Mouse (Mus musculus): ENCODE results near the gene Cpeb1.

Cpeb1 gene

DNA sequence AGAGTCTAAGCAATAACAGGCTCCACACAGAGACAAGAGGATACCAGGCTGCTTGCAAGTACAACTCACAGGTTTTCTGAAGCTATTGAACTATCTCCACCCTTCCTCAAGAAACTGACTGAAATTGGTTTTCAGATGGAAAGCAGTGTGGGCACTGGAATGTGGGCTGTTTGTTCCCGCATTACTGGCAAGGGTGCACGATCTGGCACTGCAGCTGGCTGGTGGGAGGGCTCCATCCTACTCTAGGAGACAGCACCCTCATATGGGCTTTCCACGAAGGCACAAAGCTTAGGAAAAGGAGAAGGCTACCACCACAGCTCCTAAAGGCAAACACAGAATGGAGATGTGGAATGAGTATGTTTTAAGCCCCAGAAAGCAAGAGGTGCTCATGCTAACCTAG lies 85.5 kb downstream of the Cpeb1 start:
- no peak for DNase-seq

DNA sequence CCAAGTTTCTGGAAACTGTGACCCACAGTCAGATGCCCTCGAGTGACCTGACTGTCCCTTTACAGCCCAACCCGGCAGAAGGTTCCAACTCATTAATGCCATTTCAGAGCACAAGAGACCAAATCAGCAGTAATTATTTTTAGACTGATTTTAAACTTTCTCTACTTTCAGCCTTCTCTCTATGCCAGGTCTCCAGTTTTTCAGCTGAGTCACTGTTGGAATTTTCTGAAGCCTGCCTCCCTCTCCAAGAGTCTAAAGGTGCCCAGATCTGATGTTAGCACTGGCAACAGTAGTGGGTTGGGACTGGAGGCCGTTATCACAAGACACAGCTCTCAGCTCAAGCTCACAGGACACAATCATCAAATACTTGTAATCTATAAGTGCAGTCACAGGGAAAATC lies 87.3 kb downstream of the Cpeb1 start:
- no peak for DNase-seq

DNA sequence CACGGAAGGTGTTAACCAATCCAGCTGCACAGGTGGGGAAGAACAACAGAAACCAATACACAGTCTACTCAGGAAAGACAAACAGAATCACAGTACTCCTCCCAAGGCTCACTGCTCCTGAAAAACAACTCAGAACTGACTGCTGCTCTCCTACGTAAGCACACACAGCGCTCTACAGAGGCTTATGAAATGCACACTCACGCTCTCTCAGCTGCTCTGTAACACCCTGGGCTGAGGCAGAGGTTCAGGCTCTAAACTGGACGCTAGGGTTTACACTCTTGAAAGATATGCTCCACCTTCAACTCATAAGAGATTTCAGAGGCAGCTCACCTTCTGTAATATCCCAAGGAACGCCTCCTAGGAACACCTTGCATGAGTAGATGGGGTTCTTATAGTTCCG lies 98.3 kb downstream of the Cpeb1 start:
- no peak for DNase-seq

DNA sequence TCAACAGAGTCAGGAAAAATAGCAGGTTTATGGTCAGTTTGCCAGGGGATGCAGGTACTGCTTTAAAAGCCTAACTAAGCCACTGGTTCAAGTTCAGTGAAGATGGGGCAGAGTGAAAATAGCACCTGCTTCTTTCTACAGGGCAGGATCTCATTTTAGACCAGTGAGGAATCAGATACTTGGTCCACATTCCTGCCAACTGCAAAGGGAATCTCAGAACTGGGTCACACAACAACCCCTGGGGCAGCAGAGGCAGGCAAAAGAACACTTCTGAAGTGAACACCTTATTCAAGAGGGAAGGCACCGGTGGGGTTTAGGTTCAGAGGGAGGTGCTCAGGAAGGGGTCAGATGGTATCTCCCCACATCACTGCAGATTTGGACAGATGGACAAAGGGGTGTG lies 98.9 kb downstream of the Cpeb1 start:
- DNase-seq: no peak

DNA sequence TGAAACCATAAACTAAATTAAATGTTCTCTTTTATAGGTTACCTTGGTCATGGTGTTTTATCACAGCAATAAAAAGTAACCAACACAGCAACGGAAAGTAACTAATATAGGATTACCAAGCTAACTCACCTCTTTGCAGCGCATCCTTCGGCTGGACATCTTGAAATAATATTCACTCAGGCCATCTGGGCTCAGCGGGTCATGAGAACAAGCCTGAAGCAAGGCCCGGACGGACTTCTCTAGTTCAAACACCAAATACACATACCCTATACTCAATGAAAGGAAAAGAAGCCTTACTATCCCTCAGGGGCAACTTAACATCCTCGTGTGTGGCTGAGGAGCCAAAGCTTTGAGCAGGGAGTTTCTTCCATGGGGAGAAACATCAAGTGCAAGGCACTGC lies 99.5 kb downstream of the Cpeb1 start:
- no peak for DNase-seq

DNA sequence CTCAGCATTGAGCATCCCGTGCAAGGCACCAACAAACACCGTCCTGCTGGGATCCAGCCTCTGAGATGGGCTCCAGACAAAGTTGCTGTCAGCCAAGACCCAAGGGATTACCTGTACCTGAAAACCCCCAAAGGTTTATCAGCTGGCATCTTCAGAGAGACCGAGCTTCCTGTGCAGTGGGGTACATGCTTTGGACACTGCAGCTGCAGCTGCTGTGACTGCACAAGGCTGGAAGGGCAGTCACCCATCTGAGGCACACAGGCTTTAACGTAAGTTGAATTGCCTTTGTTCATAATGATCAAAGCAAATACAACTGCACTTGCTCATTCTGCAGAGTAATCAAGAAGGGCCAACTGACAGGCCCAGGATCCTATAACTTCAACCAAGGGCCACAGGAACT lies 103.4 kb downstream of the Cpeb1 start:
- no peak for DNase-seq

DNA sequence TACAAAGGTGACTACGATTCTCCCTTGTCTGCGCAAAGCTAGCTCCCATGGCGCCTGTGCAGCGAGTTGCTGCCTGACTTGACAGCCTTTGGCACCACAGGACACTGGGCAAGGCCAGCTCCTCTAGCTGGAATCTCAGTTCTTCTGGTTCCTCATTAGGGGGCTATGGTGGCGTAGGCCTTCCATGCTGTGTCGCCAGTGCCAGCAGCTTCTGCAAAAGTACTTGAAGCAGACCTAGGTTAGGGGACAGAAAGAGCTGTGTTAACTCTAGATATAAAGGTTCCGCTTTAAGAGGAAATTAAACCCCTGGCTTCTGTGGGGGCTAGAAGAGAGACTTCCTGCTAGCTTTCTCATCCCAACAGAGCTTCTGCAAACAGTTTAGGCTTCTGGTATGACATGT lies 107.1 kb downstream of the Cpeb1 start:
- DNase-seq: no peak

DNA sequence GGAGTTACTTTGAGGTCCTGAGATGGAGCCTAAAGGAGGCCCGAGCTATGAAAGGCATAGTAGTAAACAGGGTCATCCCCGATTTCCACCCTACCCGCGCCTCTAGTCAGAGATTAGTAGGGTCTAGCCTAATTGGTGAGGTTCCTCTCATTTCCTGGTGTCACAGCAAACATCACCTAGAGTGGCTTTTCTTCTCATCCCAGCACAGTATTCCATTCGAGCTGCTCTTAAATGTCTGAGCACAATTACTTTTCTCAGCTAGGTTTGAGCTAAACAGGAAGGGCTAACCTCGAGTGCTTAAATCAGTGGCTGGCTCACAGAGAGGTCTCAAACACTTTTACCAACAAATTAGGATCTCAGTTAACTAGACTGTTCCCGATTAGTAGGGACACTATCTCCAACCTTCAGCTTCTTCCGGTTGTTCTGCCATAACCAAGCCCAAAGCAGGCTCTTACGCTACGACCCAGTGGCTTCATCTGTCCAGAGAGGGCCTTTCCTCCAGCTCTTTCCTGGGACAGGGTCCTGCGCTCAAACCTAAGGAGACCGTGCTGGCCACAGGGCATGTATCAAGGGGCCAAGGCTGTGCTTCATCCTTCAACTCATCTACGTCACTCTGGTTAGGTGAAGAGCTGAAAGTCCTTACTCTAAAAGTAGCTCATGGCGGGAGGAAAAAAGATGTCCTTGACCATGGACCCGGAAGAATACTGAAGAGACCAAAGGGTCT lies 109.7 kb downstream of the Cpeb1 start:
- DNase-seq: no peak

DNA sequence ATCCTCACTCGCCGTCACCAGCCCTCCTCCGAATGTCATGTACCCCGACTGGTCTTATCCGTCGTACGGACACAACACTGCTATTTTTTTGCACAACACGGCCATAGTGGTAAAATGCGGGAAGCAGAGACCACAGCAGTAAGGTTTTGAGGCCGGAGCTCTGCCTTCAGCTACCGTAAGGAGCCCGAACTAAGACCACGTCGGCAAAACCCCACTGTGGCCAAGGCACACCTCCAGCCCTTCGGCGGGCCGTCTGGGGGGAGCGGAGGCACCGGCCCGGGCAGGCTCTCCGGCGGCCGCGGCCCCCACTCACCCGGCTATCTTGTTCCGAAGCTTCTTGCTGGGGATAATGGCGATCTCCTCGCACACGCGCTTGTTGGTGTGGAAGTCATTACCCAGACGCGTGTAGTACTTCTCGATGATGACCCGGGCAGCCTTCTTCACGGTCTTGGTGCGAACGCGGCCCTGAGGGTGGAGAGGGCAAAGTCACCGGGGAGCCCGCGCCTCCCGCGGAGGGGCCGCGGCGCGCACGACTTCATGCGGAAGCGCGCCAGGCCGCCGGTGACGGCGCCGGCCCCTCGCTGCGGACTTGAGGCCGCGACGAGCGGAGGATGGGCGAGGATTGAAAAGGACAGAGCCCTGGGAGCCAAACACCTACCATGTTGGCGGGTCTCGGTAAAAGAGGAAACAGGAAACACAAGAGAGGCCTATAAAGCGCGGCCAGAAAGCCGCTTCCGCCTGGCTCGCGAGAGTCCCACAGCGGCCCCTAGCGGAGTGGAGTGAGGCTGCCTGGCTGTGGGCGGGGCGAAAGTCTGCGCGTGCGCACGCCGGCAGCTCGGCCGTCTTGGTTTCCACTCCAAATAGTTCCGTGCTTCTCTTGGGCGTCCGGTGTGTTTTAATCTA lies 110.5 kb downstream of the Cpeb1 start, which contains the start of gene Rps17:
Rps17 (minus strand) TSS at position 711 of the 903 bp plus-strand sequence.
- peak; percentile 87 to 99 for DNase-seq

DNA sequence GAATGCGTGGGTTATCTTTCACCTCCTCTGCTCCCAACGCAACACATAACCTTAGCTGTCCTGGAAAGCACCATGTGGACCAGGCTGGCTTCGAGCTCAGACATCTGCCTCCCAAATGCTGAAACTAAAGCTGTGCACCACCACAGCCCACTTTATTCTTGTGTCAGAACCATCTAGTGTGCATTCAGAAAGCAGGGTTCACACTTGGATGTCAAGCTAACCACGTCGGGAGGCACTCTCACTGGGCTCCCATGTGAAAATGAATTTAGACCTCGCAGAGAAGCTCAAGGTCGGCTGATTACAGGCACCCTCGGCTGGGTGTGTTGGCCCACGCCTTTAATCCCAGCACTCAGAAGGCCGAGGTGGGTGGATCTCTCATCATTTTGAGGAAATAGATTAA lies 111.4 kb downstream of the Cpeb1 start:
- DNase-seq: no peak

DNA sequence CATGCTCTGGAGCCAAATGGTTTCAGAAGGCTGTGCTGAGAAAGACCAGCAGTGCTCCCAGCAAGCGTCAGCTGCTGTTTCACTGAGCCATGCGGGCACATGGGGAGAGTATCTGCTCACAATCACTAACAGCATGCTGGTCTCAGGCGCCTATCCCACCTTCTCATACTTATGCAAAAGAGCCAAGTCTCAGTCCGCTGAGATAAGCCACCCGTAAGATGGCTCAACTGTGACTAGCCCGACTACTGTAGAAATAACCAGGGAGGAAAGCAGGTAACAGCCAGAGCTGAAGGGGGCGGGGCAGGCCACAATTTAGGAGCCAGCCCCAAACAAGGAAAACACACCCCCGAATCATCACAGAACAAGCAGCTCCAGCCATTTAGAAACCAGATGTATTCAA lies 111.9 kb downstream of the Cpeb1 start:
- no peak for DNase-seq

DNA sequence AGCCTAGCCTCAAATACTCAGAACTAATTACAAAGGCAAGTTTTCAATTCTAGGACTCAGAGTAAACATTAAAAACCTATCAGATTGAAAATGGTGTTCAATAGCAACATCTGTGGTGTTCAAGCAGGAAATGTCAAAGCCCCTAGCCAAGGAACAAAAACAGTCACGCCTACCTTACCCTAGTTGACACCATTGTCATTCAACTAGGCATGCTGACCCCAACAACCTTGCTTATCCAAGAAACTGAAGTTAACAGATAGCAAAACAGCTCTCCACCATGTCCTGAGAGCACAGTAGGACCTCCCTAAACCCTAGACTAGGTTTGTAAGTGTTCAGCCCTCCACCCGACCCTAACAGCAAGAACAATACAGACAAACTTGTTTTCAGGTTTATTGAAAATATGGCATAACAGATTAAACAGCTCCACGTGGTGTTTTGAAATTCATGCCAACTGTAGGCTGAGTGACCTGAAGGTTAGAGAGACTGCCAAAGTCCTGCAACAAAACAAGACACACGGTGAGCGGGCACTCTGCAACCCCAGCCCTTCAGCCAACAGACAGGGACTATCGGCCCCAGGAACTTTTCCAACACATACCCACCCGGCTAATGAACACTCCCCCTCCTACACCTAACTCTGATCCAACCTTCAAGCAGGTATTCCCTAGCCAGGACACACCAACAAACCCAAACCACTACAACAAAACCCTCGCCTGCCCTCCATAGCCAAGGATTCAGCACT lies 112.7 kb downstream of the Cpeb1 start:
- DNase-seq: no peak

DNA sequence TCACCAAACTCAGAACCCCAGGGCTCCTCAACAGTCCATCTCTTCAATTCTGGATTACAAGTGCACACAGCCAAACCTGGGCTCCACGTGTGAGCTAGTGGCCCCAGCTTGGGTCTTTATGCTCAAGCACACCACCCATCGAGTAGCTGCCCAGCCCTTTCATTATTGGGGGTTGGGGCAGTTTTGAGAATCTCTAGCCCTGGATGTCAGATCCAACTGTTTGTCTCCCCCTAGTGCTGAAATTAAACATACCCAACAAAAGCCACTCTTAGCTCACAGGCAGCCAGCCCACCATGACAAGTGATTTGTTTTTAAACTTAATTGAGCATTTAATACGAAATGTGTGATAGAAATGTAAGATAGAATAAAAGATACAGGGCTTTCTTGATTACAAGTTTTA lies 113.7 kb downstream of the Cpeb1 start:
- DNase-seq: no peak

DNA sequence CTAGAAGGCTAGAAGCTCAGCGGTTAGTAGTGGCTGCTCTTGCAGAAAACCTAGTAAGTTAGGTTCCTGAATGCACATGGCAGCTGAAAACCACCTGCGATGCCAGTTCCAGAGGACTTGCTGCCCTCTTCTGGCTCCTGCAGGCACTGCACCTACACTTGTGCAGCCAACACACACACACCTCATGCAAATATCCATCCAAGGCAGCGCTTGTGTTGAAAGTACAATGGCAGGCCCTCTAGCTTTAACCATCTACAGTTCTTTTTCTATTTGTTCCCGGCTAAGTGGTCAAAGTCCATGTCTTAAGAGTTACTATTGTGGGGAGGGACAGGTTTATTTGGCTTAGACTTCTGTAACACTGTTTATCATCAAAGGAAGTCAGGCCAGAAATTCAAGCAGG lies 115.5 kb downstream of the Cpeb1 start:
- peak in 1 of 2 experiments; percentile 37 for DNase-seq

DNA sequence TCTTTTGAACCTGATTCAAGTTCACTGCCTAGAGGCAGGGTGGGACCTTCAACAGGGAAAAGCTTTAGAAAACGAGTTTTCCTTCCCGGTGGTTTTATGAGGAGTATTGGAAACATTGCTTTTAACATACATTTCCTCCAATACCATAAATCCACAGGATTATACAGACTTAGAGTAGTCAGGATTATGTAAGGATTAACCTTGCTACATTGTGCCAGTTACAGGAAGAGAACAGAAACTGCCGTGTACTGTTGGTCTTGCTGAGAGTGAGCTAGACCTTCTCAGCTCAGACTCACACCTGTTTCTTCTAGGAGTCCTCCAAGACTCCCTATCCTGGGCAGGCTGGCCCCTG lies 116.8 kb downstream of the Cpeb1 start:
- no peak for DNase-seq

DNA sequence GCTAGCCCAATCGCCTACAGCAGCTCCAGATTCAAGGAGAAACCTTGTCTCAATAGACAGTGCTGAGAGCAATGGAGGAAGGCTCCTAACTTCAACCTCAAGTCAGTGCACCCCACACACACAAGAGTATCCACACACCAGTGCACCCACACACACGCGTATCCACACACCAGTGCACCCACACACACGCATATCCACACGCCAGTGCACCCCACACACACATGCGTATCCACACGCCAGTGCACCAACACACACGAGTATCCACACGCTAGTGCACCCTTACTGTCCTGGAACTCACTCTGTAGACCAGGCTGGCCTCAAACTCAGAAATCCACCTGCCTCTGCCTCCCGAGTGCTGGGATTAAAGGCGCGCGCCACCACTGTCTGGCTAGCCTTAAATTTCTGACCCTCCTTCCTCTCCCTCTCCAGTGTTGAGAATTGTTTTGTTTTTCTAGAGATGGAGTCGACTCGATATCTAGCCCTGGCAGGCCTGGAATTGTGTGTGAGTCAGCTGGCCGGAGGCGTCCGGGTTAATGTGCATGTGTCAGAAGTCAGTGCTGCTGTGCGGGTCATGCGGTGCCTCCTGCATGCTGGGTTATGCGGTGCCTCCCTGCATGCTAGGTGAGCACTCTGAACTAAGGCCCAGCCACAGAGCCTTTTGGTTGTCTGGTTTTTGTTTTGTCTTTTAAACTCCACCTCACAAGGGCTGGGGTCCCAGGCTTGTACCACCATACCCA lies 117.3 kb downstream of the Cpeb1 start:
- DNase-seq: no peak

DNA sequence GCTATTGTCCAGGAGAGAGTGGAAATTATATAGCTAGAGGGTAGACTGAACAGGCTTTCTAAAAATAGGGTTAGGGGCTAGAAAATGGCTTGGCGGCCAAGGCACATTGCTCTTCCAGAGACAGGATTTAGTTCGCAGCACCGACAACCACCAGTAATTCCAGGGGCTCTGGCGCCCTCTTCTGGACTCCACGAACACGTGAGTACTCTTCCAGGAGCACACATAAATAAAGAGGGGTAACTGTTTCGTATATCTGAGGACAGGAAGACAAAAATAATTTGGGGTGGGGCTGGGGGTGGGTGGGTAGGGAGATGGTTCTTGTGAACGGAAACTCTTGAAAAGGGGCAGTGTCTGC lies 118.9 kb downstream of the Cpeb1 start:
- peak in 1 of 2 experiments; percentile 43 for DNase-seq

DNA sequence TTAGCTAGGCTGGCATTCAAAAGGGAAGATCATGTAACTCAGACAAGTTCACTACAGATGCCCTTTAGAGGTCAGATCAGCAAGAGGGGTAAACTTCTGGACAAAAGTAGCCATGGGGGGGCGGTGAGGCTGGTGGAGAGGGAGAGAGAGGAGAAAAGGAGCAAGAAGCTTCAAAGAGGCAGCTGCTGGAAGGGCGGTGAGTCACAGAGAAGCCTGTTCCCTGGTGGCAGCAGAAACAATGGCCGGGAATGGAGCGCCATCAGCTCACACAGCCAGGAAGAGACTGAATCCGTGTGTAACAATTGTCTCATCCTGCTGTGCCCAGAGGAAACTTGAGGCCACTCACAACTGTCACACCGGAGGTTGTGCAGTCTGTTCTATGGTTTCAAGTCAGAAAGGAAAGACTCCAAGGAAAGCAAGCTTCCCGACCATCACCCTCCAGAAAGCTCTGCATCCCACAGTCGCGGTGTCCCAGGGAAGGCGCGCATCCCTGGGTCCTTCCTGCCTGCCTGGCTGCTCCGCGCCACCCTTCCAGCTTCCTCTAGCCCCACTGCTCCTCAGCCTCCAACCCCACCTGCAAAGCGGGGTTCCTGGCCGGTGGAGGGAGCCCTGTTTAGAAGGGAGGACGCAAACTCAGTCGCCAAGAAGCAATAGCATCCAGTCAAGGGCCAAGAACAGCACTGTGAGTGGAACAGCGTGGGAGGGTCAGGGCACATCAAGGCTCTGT lies 119.4 kb downstream of the Cpeb1 start:
- no peak for DNase-seq

DNA sequence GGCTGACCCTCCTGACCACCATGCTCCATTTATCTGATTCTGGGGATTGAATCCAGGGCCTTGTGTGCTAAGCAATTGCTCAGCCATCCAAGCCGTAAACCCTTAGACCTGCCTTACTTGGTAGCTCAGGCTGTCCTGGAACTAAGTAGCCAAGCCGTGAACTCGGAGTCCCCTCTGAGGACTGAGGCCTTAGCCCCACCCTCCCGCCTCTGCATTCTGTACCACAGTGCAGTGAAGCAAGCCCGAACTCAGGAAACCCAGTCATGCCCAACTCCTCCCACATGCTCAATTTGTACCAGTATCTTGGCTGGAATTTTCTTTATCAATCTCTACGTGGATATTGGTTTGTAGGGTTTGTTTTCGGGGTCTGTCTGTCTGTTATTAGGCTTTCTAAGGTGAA lies 123.4 kb downstream of the Cpeb1 start:
- DNase-seq: no peak

DNA sequence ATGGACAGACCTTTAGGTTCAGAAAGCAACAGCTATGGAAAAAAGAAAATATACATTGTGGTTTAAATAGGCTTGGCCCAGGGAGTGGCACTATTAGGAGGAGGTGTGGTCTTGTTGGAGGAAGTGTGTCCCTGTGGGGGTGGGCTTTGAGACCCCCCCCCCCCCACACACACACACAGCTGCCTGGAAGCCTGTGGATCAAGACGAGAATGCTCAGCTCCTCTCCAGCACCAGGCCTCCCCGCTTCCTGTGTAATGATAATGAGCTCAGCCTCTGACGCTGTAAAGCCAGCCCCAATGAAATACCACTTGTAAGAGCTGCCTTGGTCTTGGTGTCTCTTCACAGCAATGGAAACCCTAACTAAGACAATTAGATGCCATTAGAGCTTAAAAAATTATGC lies 124.5 kb downstream of the Cpeb1 start:
- no peak for DNase-seq

DNA sequence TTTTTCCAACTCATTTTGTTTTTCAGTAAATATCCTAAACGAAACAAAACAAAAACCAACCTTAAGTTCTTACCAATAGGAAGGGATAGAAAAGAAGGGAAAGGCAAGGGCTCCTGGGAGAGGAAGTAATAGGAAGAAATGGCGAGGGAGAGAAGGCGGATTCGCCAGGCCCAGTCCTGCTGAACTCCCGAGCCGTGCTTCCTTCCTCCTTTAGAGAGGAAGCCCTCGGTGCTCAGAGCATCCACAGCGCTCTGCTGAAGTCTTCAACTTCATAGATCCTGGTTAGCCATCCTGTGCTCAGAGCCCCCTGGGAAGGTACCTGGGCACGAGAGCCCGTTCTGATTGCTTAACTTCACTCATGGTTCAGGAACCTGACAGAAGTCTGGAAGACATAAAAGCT lies 127.6 kb downstream of the Cpeb1 start:
- no peak for DNase-seq

DNA sequence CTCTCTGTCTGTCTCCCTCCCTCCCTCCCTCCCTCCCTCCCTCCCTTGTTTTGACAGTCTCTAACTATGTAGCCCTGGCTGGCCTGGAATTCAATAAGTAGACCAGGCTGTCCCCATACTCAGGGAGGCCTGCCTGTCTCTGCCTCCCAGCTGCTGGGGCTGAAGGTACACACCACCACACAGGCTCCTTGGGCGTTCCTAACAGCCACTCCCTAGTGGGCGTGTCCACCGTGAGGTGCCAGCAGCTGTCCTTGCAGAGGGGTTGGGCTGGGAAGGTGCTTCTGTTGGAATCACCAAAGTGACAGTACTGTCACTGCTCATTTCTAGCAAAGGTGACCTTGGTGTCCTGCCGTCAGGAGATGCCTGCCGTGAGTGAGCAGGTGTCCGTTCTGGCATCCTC lies 128.4 kb downstream of the Cpeb1 start:
- no peak for DNase-seq
